Mouse (Mus musculus) CH12.LX (cell line): ENCODE measurements around the gene Tnfrsf12a. TPM values are rescaled to one million over a fixed set of nuclear protein-coding genes. Genes with fewer than 3 reads are reported as not detected.

Experiments used
- DNase-seq: peaks from one replicate; pipeline ENCODE4 v3.0.0-alpha.2; 2013; ENCODE audit errors: extremely low read depth
- H3K27ac ChIP-seq: 2 replicates; pipeline ENCODE4 v1.5.1; 2012; ENCODE audit warnings: low read depth, mild to moderate bottlenecking, control low read depth, moderate library complexity; ENCODE audit not compliant: insufficient read depth
- H3K27me3 ChIP-seq: replicated peaks from 2 replicates; pipeline ENCODE3; 2012; ENCODE audit warnings: inconsistent platforms
- H3K36me3 ChIP-seq, 2 experiments: replicated peaks in 1 of 2; 2 replicates each; pipeline versions ENCODE3 to v1.6.1; 2012; ENCODE audit warnings: inconsistent platforms in 1 of 2, low read length in 1 of 2, mild to moderate bottlenecking in 1 of 2, mixed read lengths in 1 of 2, moderate library complexity in 1 of 2; ENCODE audit not compliant: control insufficient read depth in 1 of 2, insufficient read depth in 1 of 2
- H3K4me1 ChIP-seq, 2 experiments: 2 replicates each; pipeline ENCODE4 v1.6.1; 2012; ENCODE audit warnings: inconsistent platforms in 1 of 2, moderate library complexity in 1 of 2; ENCODE audit not compliant: insufficient read depth in 2 of 2, control insufficient read depth in 1 of 2
- H3K4me2 ChIP-seq: 2 replicates; pipeline ENCODE4 v1.6.1; 2012; ENCODE audit warnings: low read depth, mild to moderate bottlenecking, control low read depth; ENCODE audit not compliant: poor library complexity, insufficient read depth, severe bottlenecking
- H3K4me3 ChIP-seq, 3 experiments: fragments of 150-350 bp in 1 of 3; sonication (generic) in 1 of 3; replicated peaks in 1 of 3; 2 replicates each; pipeline versions ENCODE3 to v1.5.1; 2011 to 2012; ENCODE audit warnings: low read depth in 2 of 3, low read length in 2 of 3, mild to moderate bottlenecking in 2 of 3, moderate library complexity in 2 of 3, control low read depth in 1 of 3, improper control_type of control experiment in 1 of 3, inconsistent platforms in 1 of 3, mixed read lengths in 1 of 3; ENCODE audit not compliant: poor library complexity in 1 of 3
- H3K79me2 ChIP-seq: replicated peaks from 2 replicates; pipeline ENCODE4 v1.6.1; 2012; ENCODE audit warnings: mild to moderate bottlenecking, moderate library complexity; ENCODE audit not compliant: control insufficient read depth, poor library complexity, insufficient read depth, severe bottlenecking; ENCODE audit errors: extremely low read depth
- H3K9ac ChIP-seq: 2 replicates; pipeline ENCODE4 v1.6.1; 2012; ENCODE audit warnings: low read depth, mild to moderate bottlenecking, control low read depth, moderate library complexity; ENCODE audit not compliant: insufficient read depth
- H3K9me3 ChIP-seq: replicated peaks from 2 replicates; pipeline ENCODE3; 2012; ENCODE audit warnings: low read length, inconsistent platforms, mixed read lengths
- BHLHE40 ChIP-seq: IDR thresholded peaks from 2 replicates; pipeline ENCODE4 v1.6.1; 2011; ENCODE audit warnings: mild to moderate bottlenecking, low read depth, low read length, improper control_type of control experiment
- CHD1 ChIP-seq: IDR thresholded peaks from 2 replicates; pipeline ENCODE4 v1.6.1; 2012; ENCODE audit warnings: low read depth, low read length, improper control_type of control experiment, inconsistent platforms
- CHD2 ChIP-seq: IDR thresholded peaks from 2 replicates; pipeline ENCODE4 v1.6.1; 2011; ENCODE audit warnings: low read length, improper control_type of control experiment
- CTCF ChIP-seq, 2 experiments: IDR thresholded peaks in 1 of 2; conservative IDR thresholded peaks in 1 of 2; 2 replicates each; pipeline ENCODE4 v1.5.1; 2011 to 2012; ENCODE audit warnings: low read depth in 2 of 2, low read length in 2 of 2, improper control_type of control experiment in 1 of 2, inconsistent platforms in 1 of 2, mild to moderate bottlenecking in 1 of 2, moderate library complexity in 1 of 2
- E2F4 ChIP-seq: IDR thresholded peaks from 2 replicates; pipeline ENCODE4 v1.6.1; 2011; ENCODE audit warnings: low read depth, low read length, improper control_type of control experiment; ENCODE audit not compliant: insufficient replicate concordance
- ELF1 ChIP-seq: IDR thresholded peaks from 2 replicates; pipeline ENCODE4 v1.6.1; 2014; ENCODE audit warnings: low read depth, mild to moderate bottlenecking, inconsistent platforms, low read length, improper control_type of control experiment
- EP300 ChIP-seq: IDR thresholded peaks from 2 replicates; pipeline ENCODE4 v1.6.1; 2011; ENCODE audit warnings: low read length, improper control_type of control experiment
- ETS1 ChIP-seq: conservative IDR thresholded peaks from 2 replicates; pipeline ENCODE4 v1.6.1; 2012; ENCODE audit warnings: low read depth, mild to moderate bottlenecking, inconsistent platforms, low read length, improper control_type of control experiment, moderate library complexity
- GABPA ChIP-seq: IDR thresholded peaks from 2 replicates; pipeline ENCODE4 v1.6.1; 2012; ENCODE audit warnings: low read depth, low read length, improper control_type of control experiment, inconsistent platforms; ENCODE audit not compliant: insufficient replicate concordance
- HCFC1 ChIP-seq: IDR thresholded peaks from 2 replicates; pipeline ENCODE4 v1.6.1; 2012; ENCODE audit warnings: low read depth, mild to moderate bottlenecking, inconsistent platforms, low read length, improper control_type of control experiment
- IRF4 ChIP-seq: IDR thresholded peaks from 2 replicates; pipeline ENCODE4 v1.6.1; 2014; ENCODE audit warnings: low read depth, mild to moderate bottlenecking, inconsistent platforms, low read length, improper control_type of control experiment
- JUN ChIP-seq: IDR thresholded peaks from 2 replicates; pipeline ENCODE4 v1.6.1; 2011; ENCODE audit warnings: low read depth, mild to moderate bottlenecking, low read length, improper control_type of control experiment, moderate library complexity; ENCODE audit not compliant: insufficient read depth
- JUND ChIP-seq: conservative IDR thresholded peaks from 2 replicates; pipeline ENCODE4 v1.6.1; 2011; ENCODE audit warnings: low read depth, low read length, improper control_type of control experiment
- KAT2A ChIP-seq: IDR thresholded peaks from 2 replicates; pipeline ENCODE4 v1.6.1; 2012; ENCODE audit warnings: low read length, improper control_type of control experiment, inconsistent platforms; ENCODE audit not compliant: insufficient replicate concordance
- MAFK ChIP-seq: IDR thresholded peaks from 2 replicates; pipeline ENCODE4 v1.6.1; 2011; ENCODE audit warnings: low read length, improper control_type of control experiment; ENCODE audit not compliant: insufficient replicate concordance
- MAX ChIP-seq: IDR thresholded peaks from 2 replicates; pipeline ENCODE4 v1.6.1; 2011; ENCODE audit warnings: low read length, improper control_type of control experiment
- MAZ ChIP-seq: IDR thresholded peaks from 2 replicates; pipeline ENCODE4 v1.6.1; 2012; ENCODE audit warnings: low read depth, mild to moderate bottlenecking, inconsistent platforms, low read length, improper control_type of control experiment, moderate library complexity
- MEF2A ChIP-seq: IDR thresholded peaks from 2 replicates; pipeline ENCODE4 v1.6.1; 2014; ENCODE audit warnings: low read depth, mild to moderate bottlenecking, inconsistent platforms, low read length, improper control_type of control experiment, borderline replicate concordance
- MXI1 ChIP-seq: IDR thresholded peaks from 2 replicates; pipeline ENCODE4 v1.6.1; 2011; ENCODE audit warnings: mild to moderate bottlenecking, low read depth, low read length, improper control_type of control experiment
- MYC ChIP-seq: IDR thresholded peaks from 2 replicates; pipeline ENCODE4 v1.6.1; 2011; ENCODE audit warnings: low read depth, mild to moderate bottlenecking, improper control_type of control experiment, low read length
- NELFE ChIP-seq: IDR thresholded peaks from 2 replicates; pipeline ENCODE4 v1.6.1; 2011; ENCODE audit warnings: low read depth, low read length, improper control_type of control experiment
- NRF1 ChIP-seq: IDR thresholded peaks from 2 replicates; pipeline ENCODE4 v1.6.1; 2014; ENCODE audit warnings: low read depth, mild to moderate bottlenecking, inconsistent platforms, low read length, improper control_type of control experiment, moderate library complexity
- PAX5 ChIP-seq: IDR thresholded peaks from 2 replicates; pipeline ENCODE4 v1.6.1; 2012; ENCODE audit warnings: low read length, inconsistent platforms, mixed read lengths
- POLR2A ChIP-seq: IDR thresholded peaks from 2 replicates; pipeline ENCODE4 v1.6.1; 2011; ENCODE audit warnings: low read depth, mild to moderate bottlenecking, improper control_type of control experiment, low read length
- POLR2AphosphoS2 ChIP-seq: IDR thresholded peaks from 2 replicates; pipeline ENCODE4 v1.6.1; 2011; ENCODE audit warnings: low read depth, low read length, improper control_type of control experiment
- RAD21 ChIP-seq: IDR thresholded peaks from 2 replicates; pipeline ENCODE4 v1.6.1; 2011; ENCODE audit warnings: low read depth, mild to moderate bottlenecking, low read length, improper control_type of control experiment, moderate library complexity
- RCOR1 ChIP-seq: conservative IDR thresholded peaks from 2 replicates; pipeline ENCODE4 v1.6.1; 2012; ENCODE audit warnings: low read depth, mild to moderate bottlenecking, inconsistent platforms, low read length, improper control_type of control experiment
- SIN3A ChIP-seq: IDR thresholded peaks from 2 replicates; pipeline ENCODE4 v1.6.1; 2012; ENCODE audit warnings: low read length, improper control_type of control experiment, inconsistent platforms
- SMC3 ChIP-seq: IDR thresholded peaks from 2 replicates; pipeline ENCODE4 v1.6.1; 2011; ENCODE audit warnings: low read depth, low read length, improper control_type of control experiment
- TBP ChIP-seq: conservative IDR thresholded peaks from 2 replicates; pipeline ENCODE4 v1.6.1; 2011; ENCODE audit warnings: low read depth, low read length, improper control_type of control experiment
- TCF12 ChIP-seq: IDR thresholded peaks from 2 replicates; pipeline ENCODE4 v1.6.1; 2014; ENCODE audit warnings: low read depth, mild to moderate bottlenecking, inconsistent platforms, low read length, improper control_type of control experiment
- UBTF ChIP-seq: IDR thresholded peaks from 2 replicates; pipeline ENCODE4 v1.6.1; 2012; ENCODE audit warnings: low read depth, mild to moderate bottlenecking, inconsistent platforms, low read length, improper control_type of control experiment, moderate library complexity
- USF1 ChIP-seq: IDR thresholded peaks from 2 replicates; pipeline ENCODE4 v1.6.1; 2014; ENCODE audit warnings: low read depth, mild to moderate bottlenecking, inconsistent platforms, low read length, improper control_type of control experiment
- USF2 ChIP-seq: conservative IDR thresholded peaks from 2 replicates; pipeline ENCODE4 v1.6.1; 2011; ENCODE audit warnings: low read depth, low read length, improper control_type of control experiment
- ZC3H11A ChIP-seq: IDR thresholded peaks from 2 replicates; pipeline ENCODE4 v1.6.1; 2012; ENCODE audit warnings: low read depth, mild to moderate bottlenecking, inconsistent platforms, low read length, improper control_type of control experiment
- ZKSCAN1 ChIP-seq: IDR thresholded peaks from 2 replicates; pipeline ENCODE4 v1.6.1; 2012; ENCODE audit warnings: low read depth, inconsistent platforms, low read length, improper control_type of control experiment, borderline replicate concordance
- ZMIZ1 ChIP-seq: IDR thresholded peaks from 2 replicates; pipeline ENCODE4 v1.6.1; 2012; ENCODE audit warnings: low read depth, mild to moderate bottlenecking, inconsistent platforms, low read length, improper control_type of control experiment
- ZNF384 ChIP-seq: IDR thresholded peaks from 2 replicates; pipeline ENCODE4 v1.6.1; 2012; ENCODE audit warnings: low read depth, low read length, improper control_type of control experiment, inconsistent platforms
- dilution Hi-C: fragments of 300-500 bp; cut with MboI; formaldehyde crosslinking; loops from 2 replicates; pipeline ENCODE4 v1.14.3; 2020; ENCODE audit warnings: low sequenced_read_pairs; ENCODE audit not compliant: extremely low pct_unique_long_range_greater_than_20kb, extremely low pct_ligation_motif_present
- in situ Hi-C: fragments of 300-500 bp; cut with MboI; formaldehyde crosslinking; loops from 3 replicates; pipeline ENCODE4 v1.14.3; 2019; ENCODE audit warnings: low sequenced_read_pairs, low pct_ligation_motif_present, low pct_unique_long_range_greater_than_20kb, mixed read lengths
- polyA plus RNA-seq: library from polyadenylated mRNA; unstranded; fragments of >175 nt; gene quantifications from 2 replicates; pipeline ENCODE4 v1.2.1, GENCODE M21; 2012; ENCODE audit warnings: low read depth; ENCODE audit not compliant: insufficient read length
- total RNA-seq, 2 experiments: library from RNA; depleted of rRNA; stranded (reverse); fragments of 300-350 nt in 1 of 2; fragments of >200 nt in 1 of 2; gene quantifications; 2 replicates each; pipeline ENCODE4 v1.2.3; 2012 to 2014

Gene Tnfrsf12a
- total RNA-seq (2012; rRNA removed) (4.3 and 5.1 TPM in 2 replicates), total RNA-seq (2014; rRNA removed) (1.5 and 2.3 TPM in 2 replicates), polyA plus RNA-seq (0.64 and 1.2 TPM in 2 replicates)

DNA sequence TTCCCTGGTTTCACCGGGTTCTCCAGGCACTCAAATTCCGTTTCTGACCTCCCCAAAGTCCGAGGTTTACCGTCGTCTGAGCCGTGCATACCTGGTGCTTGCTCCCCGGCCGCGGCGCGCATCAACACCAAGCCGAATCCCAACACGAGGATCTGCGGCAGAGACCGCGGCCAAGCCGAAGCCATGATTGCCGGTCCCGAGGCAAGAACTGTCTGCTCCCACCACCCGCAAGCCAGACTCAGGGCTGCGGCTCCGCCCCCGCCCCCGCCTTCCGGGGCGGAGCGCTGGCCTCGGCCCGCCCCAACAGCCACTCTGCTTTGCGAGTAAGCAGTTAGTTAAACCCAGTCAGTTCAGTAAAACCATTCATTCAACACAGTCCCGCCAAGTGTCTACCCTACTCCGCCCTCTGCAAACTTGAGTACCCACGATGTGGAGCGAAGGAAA lies at the start of gene Tnfrsf12a:
Gene Tnfrsf12a (minus strand): TSS at position 233 of the 444 bp plus-strand sequence.
- Histone ChIP-seq H3K4me1 (peaks cover 14 to 42% of the 10 kb centered on the region in 2 experiments), H3K9ac (peak within 1 kb of the TSS; percentile 39), H3K9me3 (no peaks in the 10 kb centered on the region), H3K36me3 (no peaks in the 10 kb centered on the region), H3K27me3 (peaks cover 54% of the 10 kb centered on the region), H3K4me3 (peak within 1 kb of the TSS; percentile 51 to 73 (median 66)), H3K27ac (no peak within 1 kb of the TSS), H3K79me2 (no peaks in the 10 kb centered on the region), H3K4me2 (peak within 1 kb of the TSS; percentile 69)
- in situ Hi-C loops (loop anchor here (10.0 kb wide), 1 partner anchor 48 kb away; the partner anchor contains the start of genes 1520401A03Rik and Pkmyt1), dilution Hi-C loops (no loop called here)
- TF ChIP-seq KAT2A (no peak), NRF1 (no peak), JUN (no peak), HCFC1 (no peak), MAZ (no peak), SMC3 (no peak), RAD21 (no peak), ZMIZ1 (peak; percentile 88; the same call in 1 of the 2 replicates), CHD2 (no peak), USF1 (no peak), BHLHE40 (no peak), POLR2A (peak; percentile 92), MEF2A (no peak), NELFE (peak; percentile 79), E2F4 (0 out of 2 replicates have a peak, but pooled peaks have one; percentile 34), GABPA (no peak), ZNF384 (no peak), CHD1 (no peak), RCOR1 (no peak), CTCF (conservative IDR thresholded peaks at IDR 0.05 in 1 of 2, IDR thresholded peaks at IDR 0.05 in 1 of 2; ENCODE audit: low read depth in 2 of 2, low read length in 2 of 2) (no peak), ZC3H11A (no peak), EP300 (no peak), MAX (no peak), UBTF (no peak), MYC (no peak), JUND (no peak), POLR2AphosphoS2 (no peak; the same call in 1 of the 2 replicates), PAX5 (no peak), USF2 (no peak), IRF4 (no peak), ETS1 (no peak), ZKSCAN1 (no peak), SIN3A (no peak; the same call in 1 of the 2 replicates), ELF1 (peak; percentile 64; the same call in 1 of the 2 replicates), TBP (peak; percentile 67; the same call in 1 of the 2 replicates), MXI1 (peak; percentile 36; the same call in 1 of the 2 replicates), TCF12 (peak; percentile 84), MAFK (no peak)
- peak; percentile 76 for DNase-seq
